Mouse (Mus musculus) heart, embryonic 15.5 days (tissue): ENCODE results near the gene Fam43b. TPM values are rescaled to one million over a fixed set of nuclear protein-coding genes. Genes with fewer than 3 reads are reported as not detected.

Source experiments
- ATAC-seq: fragments of 200-750 bp; cut with Nextera tagmentation; replicated peaks from 2 replicates; pipeline ENCODE4 v1.8.0; 2017; ENCODE audit warnings: low read depth, moderate TSS enrichment; ENCODE audit not compliant: insufficient number of reproducible peaks, insufficient read depth, low FRiP score
- H3K27ac ChIP-seq: fragments of 300-500 bp; sonication (generic); 2 replicates; pipeline ENCODE4 v1.5.1; 2015; ENCODE audit warnings: mild to moderate bottlenecking, inconsistent platforms
- H3K27me3 ChIP-seq: fragments of 300-500 bp; sonication (generic); 2 replicates; pipeline ENCODE4 v1.6.1; 2015; ENCODE audit warnings: inconsistent platforms
- H3K36me3 ChIP-seq: fragments of 300-500 bp; sonication (generic); 2 replicates; pipeline ENCODE4 v1.6.1; 2015; ENCODE audit warnings: mild to moderate bottlenecking, inconsistent platforms
- H3K4me1 ChIP-seq: fragments of 300-500 bp; sonication (generic); replicated peaks from 2 replicates; pipeline ENCODE4 v1.6.1; 2015; ENCODE audit warnings: inconsistent platforms
- H3K4me2 ChIP-seq: fragments of 300-500 bp; sonication (generic); 2 replicates; pipeline ENCODE4 v1.6.1; 2015; ENCODE audit warnings: inconsistent platforms, mild to moderate bottlenecking, moderate library complexity
- H3K4me3 ChIP-seq: fragments of 300-500 bp; sonication (generic); 2 replicates; pipeline ENCODE4 v1.5.1; 2015; ENCODE audit warnings: mild to moderate bottlenecking, inconsistent platforms
- H3K9ac ChIP-seq: fragments of 300-500 bp; sonication (generic); 2 replicates; pipeline ENCODE4 v1.6.1; 2015; ENCODE audit warnings: mild to moderate bottlenecking, inconsistent platforms
- H3K9me3 ChIP-seq: fragments of 300-500 bp; sonication (generic); replicated peaks from 2 replicates; pipeline ENCODE4 v1.6.1; 2016; ENCODE audit warnings: inconsistent platforms
- WGBS: fragments of 180-500 bp; shearing (Covaris S2); methylation state at CpG from one replicate; pipeline ENCODE4 v1.1.7; 2015; ENCODE audit warnings: mixed read lengths; 5-methylcytosine and 5-hydroxymethylcytosine counted together
- polyA plus RNA-seq: library from polyadenylated mRNA; unstranded; fragments of >200 nt; fragmentation: Nextera tagmentation; extraction: Ambion mirVana; gene quantifications from 2 replicates; pipeline ENCODE4 v1.2.1, GENCODE M21; 2015

The Fam43b gene
- polyA plus RNA-seq, 1 experiment from 2014 or later = not detected

DNA sequence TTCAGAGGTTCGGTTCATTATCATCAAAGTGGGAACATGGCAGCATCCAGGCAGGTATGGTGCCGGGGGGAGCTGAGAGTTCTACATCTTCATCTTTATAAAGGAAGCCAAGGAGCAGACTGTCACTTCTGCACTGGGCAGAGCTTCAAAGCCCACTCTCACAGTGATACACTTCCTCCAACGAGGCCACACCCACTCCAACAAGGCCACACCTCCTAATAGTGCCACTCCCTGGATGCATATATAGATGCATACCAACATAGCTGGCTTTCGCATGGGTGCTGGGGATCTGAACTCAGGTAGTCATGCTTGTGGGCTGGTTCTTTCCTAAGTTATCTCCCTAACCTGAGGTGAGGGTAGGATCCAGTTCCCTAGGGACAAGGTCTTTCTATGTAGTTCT is 21.6 kb upstream of the Fam43b start:
- Histone ChIP-seq H3K36me3 (no peaks in the 10 kb centered on the region), H3K27ac (no peak overlapping the region), H3K4me2 (no peak overlapping the region), H3K9ac (no peak overlapping the region), H3K4me1 (0 out of 2 replicates have a peak, but pooled peaks cover 2% of the 10 kb centered on the region), H3K27me3 (peaks cover 31% of the 10 kb centered on the region), H3K4me3 (no peak overlapping the region), H3K9me3 (no peaks in the 10 kb centered on the region)
- WGBS = 76% methylated on average over 4 of the region's 4 CpGs
- no peak for ATAC-seq

GRCm38 (mm10) chr4:138416414-138416813 is 20.1 kb upstream of the Fam43b start:
- H3K4me2 ChIP-seq = no peak overlapping the region
- no peaks in the 10 kb centered on the region for H3K36me3 ChIP-seq
- ATAC-seq = no peak
- no peak overlapping the region for H3K27ac ChIP-seq
- peaks cover 42% of the 10 kb centered on the region for H3K27me3 ChIP-seq
- no peak overlapping the region for H3K9ac ChIP-seq
- 60% methylated on average over 5 of the region's 5 CpGs for WGBS
- H3K9me3 ChIP-seq = no peaks in the 10 kb centered on the region
- H3K4me3 ChIP-seq = no peak overlapping the region
- 0 out of 2 replicates have a peak, but pooled peaks cover 2% of the 10 kb centered on the region for H3K4me1 ChIP-seq

- no peaks in the 10 kb centered on the region for H3K9me3 ChIP-seq
- no peak overlapping the region for H3K4me2 ChIP-seq
- no peak overlapping the region for H3K4me3 ChIP-seq
- ATAC-seq = no peak
- peaks cover 46% of the 10 kb centered on the region for H3K27me3 ChIP-seq
- no peak overlapping the region for H3K27ac ChIP-seq
- no peak overlapping the region for H3K9ac ChIP-seq
- H3K36me3 ChIP-seq = no peaks in the 10 kb centered on the region
- WGBS = 67% methylated on average over 3 of the region's 3 CpGs
- H3K4me1 ChIP-seq = 0 out of 2 replicates have a peak, but pooled peaks cover 2% of the 10 kb centered on the region
These were observed 19.7 kb upstream of the Fam43b start for GRCm38 (mm10) chr4:138415991-138416390.

GRCm38 (mm10) chr4:138414725-138415124 is 18.4 kb upstream of the Fam43b start:
- H3K9me3 ChIP-seq = no peaks in the 10 kb centered on the region
- peaks cover 50% of the 10 kb centered on the region for H3K27me3 ChIP-seq
- no peak for ATAC-seq
- no peak overlapping the region for H3K4me3 ChIP-seq
- H3K4me2 ChIP-seq = peak overlapping the region; percentile 15; the same call in 1 of the 2 replicates
- H3K4me1 ChIP-seq = 0 out of 2 replicates have a peak, but pooled peaks cover 2% of the 10 kb centered on the region
- no peak overlapping the region for H3K9ac ChIP-seq
- WGBS = 14% methylated on average over 6 of the region's 6 CpGs
- H3K36me3 ChIP-seq = no peaks in the 10 kb centered on the region
- no peak overlapping the region; the same call in 1 of the 2 replicates for H3K27ac ChIP-seq

DNA sequence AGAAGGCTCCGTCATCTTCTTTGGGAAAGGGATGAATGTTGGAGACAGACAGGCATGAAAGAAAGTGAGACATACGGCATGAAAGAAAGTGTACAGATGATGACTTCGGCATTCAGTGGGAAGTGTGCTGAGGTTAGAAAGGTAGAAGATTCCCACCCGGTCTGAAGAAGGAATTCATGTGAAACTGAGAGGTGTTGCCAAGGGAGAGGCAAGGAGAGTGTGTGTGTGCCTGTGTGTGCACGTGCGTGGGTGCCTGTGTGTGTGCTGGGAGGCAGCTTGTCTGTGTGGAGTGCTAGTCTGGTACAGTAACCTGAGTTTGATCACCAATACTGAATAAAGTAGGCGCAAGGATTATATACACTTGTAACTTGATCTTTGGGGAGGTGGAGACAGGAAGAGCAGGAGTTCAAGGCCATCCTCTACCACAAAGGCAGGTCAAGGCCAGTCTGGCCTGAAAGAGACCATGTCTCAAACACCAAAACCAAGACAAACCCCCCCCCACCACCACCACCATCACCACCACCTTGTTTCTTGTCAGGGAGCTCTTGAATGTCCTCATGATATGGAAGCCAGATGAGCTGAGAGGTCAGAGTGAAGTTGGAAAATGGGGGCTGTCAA is 15.3 kb upstream of the Fam43b start:
- Histone ChIP-seq H3K27me3 (peaks cover 37% of the 10 kb centered on the region), H3K4me2 (no peak overlapping the region), H3K27ac (no peak overlapping the region), H3K9me3 (no peaks in the 10 kb centered on the region), H3K9ac (no peak overlapping the region), H3K36me3 (no peaks in the 10 kb centered on the region), H3K4me3 (no peak overlapping the region), H3K4me1 (0 out of 2 replicates have a peak, but pooled peaks cover 2% of the 10 kb centered on the region)
- 44% methylated on average over 7 of the region's 7 CpGs for WGBS
- no peak for ATAC-seq

- Histone ChIP-seq H3K9me3 (no peaks in the 10 kb centered on the region), H3K36me3 (no peaks in the 10 kb centered on the region), H3K27ac (no peak overlapping the region), H3K27me3 (peaks cover 40% of the 10 kb centered on the region), H3K4me3 (no peak overlapping the region), H3K9ac (no peak overlapping the region), H3K4me1 (0 out of 2 replicates have a peak, but pooled peaks cover 2% of the 10 kb centered on the region), H3K4me2 (no peak overlapping the region)
- no peak for ATAC-seq
- 9% methylated on average over 5 of the region's 5 CpGs for WGBS
These were observed 14.7 kb upstream of the Fam43b start for GRCm38 (mm10) chr4:138411011-138411410.

GRCm38 (mm10) chr4:138407479-138408194 is 11.3 kb upstream of the Fam43b start:
- WGBS = 57% methylated on average over 12 of the region's 13 CpGs
- Histone ChIP-seq H3K27ac (no peak overlapping the region), H3K9me3 (no peaks in the 10 kb centered on the region), H3K4me3 (no peak overlapping the region), H3K4me2 (no peak overlapping the region), H3K9ac (no peak overlapping the region), H3K27me3 (peaks cover 35% of the 10 kb centered on the region), H3K36me3 (no peaks in the 10 kb centered on the region), H3K4me1 (no peaks in the 10 kb centered on the region)
- ATAC-seq = no peak

DNA sequence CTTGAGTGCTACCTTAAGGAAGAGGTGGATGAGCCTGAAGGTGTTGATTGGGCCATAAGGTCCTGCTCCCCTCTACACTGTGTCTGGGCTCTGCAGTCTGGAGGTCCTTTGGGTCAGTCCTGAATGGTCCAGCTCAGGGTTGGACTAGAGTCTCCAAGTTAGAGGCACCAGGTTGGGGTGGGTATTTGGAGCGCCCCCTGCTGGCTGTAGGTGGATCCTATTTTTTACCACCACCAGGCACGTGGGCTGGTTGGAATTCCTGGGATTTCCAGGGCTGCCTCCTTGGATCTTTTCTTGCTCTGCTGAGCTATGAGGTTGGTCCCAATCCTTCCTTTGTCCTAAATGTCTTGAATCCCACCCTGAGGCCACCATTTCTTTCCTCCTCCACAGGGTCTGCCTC is 8.5 kb upstream of the Fam43b start:
- Histone ChIP-seq H3K9me3 (no peaks in the 10 kb centered on the region), H3K27ac (no peak overlapping the region), H3K4me1 (no peaks in the 10 kb centered on the region), H3K36me3 (no peaks in the 10 kb centered on the region), H3K9ac (no peak overlapping the region), H3K4me3 (no peak overlapping the region), H3K4me2 (no peak overlapping the region), H3K27me3 (peaks cover 22% of the 10 kb centered on the region)
- WGBS = 3% methylated on average over 2 of the region's 2 CpGs
- ATAC-seq = no peak

DNA sequence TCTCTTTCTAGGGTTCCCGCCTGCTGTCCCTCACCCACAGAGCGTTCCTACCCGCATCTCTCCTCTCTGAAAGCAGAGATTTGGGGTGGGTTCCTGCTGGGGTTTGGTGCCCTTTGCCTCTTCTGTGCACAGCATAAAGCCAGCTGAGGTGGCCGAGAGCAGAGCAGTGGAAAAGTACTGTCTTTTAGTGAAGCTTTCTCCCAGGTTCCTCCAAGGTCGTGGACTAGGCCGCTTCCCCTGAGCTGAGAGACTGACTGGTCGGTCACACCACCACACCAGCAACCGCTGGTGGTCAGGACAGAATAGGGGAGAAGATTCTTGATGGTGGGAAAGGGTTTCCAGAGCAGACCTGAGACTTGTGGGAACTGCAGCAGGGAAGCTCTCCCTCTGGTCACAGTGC is 383 bp upstream of the Fam43b start:
- Histone ChIP-seq H3K4me3 (peak overlapping the region; percentile 46), H3K4me2 (peak overlapping the region; percentile 71), H3K9ac (no peak overlapping the region), H3K27me3 (peaks cover 89% of the 10 kb centered on the region), H3K36me3 (no peaks in the 10 kb centered on the region), H3K27ac (no peak overlapping the region), H3K9me3 (no peaks in the 10 kb centered on the region), H3K4me1 (peaks cover 21% of the 10 kb centered on the region)
- no peak for ATAC-seq
- WGBS = 10% methylated on average over 8 of the region's 8 CpGs

DNA sequence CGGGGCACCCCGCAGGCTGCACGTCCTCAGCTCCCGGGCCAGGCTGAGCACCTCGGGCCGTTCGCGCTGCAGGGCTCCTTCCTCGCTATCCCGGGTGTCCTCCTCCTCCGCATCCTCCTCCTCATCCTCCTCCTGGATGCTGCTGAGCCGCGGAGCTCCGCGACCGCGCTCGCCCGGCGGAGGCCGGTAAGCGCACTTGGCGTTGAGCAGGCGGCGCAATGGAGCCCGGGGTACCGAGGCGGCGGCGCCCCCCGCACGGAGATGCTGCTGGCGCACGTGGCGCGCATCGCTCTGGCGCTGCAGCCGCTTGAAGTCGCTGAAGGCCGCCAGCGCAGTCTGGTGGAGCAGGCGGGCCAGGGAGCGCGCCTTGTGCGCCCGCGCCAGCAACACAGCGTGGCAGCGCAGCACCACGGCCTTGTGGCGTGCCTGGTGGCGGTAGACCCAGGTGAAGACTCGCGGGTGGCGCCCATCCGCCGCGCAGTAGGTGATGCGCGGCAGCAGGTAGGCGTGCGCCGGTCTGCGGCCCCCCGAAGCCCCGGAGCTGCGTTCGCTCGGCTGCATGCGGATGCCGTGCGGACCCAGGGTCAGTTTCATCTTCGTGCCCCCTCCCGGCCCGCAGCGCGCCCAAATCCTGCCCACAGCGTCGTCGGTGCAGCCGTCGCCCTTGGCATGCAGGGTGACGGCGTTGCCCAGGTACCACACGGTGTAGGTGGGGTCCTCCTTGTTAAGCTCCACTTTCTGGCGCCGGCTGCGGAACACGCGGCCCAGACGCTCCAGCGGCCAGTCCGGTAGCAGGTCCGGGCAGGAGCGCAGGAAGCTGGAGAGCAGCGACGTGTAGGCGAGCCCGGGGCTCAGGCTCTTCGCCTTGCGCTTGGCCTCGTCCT is 999 bp downstream of the Fam43b start:
- no peak overlapping the region for H3K27ac ChIP-seq
- no peak for ATAC-seq
- WGBS = 1% methylated on average over 103 of the region's 103 CpGs
- no peaks in the 10 kb centered on the region for H3K9me3 ChIP-seq
- peak overlapping the region; percentile 71 for H3K4me2 ChIP-seq
- no peaks in the 10 kb centered on the region for H3K36me3 ChIP-seq
- peak overlapping the region; percentile 46 for H3K4me3 ChIP-seq
- peaks cover 21% of the 10 kb centered on the region for H3K4me1 ChIP-seq
- H3K27me3 ChIP-seq = peaks cover 96% of the 10 kb centered on the region
- H3K9ac ChIP-seq = no peak overlapping the region

GRCm38 (mm10) chr4:138393703-138394102 is 2.6 kb downstream of the Fam43b start:
- 50% methylated on average over 7 of the region's 7 CpGs for WGBS
- no peak overlapping the region for H3K4me2 ChIP-seq

More at GRCm38 (mm10) chr4:138393703-138394102, 2.6 kb downstream of the Fam43b start:
- Histone ChIP-seq H3K4me3 (no peak overlapping the region), H3K27ac (no peak overlapping the region), H3K4me1 (peaks cover 21% of the 10 kb centered on the region), H3K9me3 (no peaks in the 10 kb centered on the region), H3K9ac (no peak overlapping the region), H3K27me3 (peaks cover 86% of the 10 kb centered on the region), H3K36me3 (no peaks in the 10 kb centered on the region)
- no peak for ATAC-seq
